Mouse (Mus musculus) forebrain, embryonic 11.5 days (tissue): ENCODE data around the gene Cdc42ep4. TPM values are rescaled to one million over a fixed set of nuclear protein-coding genes. Genes with fewer than 3 reads are reported as not detected.

Experiments
- ATAC-seq: fragments of 200-750 bp; cut with Nextera tagmentation; replicated peaks from 2 replicates; pipeline ENCODE4 v1.8.0; 2017; ENCODE audit warnings: moderate TSS enrichment; ENCODE audit not compliant: low FRiP score
- DNase-seq: peaks from one replicate; pipeline ENCODE4 v3.0.0-alpha.2; 2017; ENCODE audit warnings: low spot score
- H3K27ac ChIP-seq: fragments of 300-500 bp; sonication (generic); 2 replicates; pipeline ENCODE4 v1.5.1; 2014; ENCODE audit warnings: low read depth, low read length
- H3K27me3 ChIP-seq: fragments of 300-500 bp; sonication (generic); 2 replicates; pipeline ENCODE4 v1.6.1; 2014; ENCODE audit warnings: mild to moderate bottlenecking, low read length, mixed read lengths; ENCODE audit not compliant: control insufficient read depth, insufficient read depth
- H3K36me3 ChIP-seq: fragments of 300-500 bp; sonication (generic); 2 replicates; pipeline ENCODE4 v1.6.1; 2014; ENCODE audit warnings: mild to moderate bottlenecking, low read length, moderate library complexity, mixed read lengths; ENCODE audit not compliant: control insufficient read depth, insufficient read depth
- H3K4me1 ChIP-seq: fragments of 300-500 bp; sonication (generic); replicated peaks from 2 replicates; pipeline ENCODE4 v1.6.1; 2014; ENCODE audit warnings: low read length, mixed read lengths; ENCODE audit not compliant: control insufficient read depth, insufficient read depth
- H3K4me2 ChIP-seq: fragments of 300-500 bp; sonication (generic); 2 replicates; pipeline ENCODE4 v1.6.1; 2014; ENCODE audit warnings: low read depth, mild to moderate bottlenecking, low read length, moderate library complexity, mixed read lengths; ENCODE audit not compliant: severe bottlenecking
- H3K4me3 ChIP-seq: fragments of 300-500 bp; sonication (generic); 2 replicates; pipeline ENCODE4 v1.5.1; 2014; ENCODE audit warnings: low read depth, low read length
- H3K9ac ChIP-seq: fragments of 300-500 bp; sonication (generic); 2 replicates; pipeline ENCODE4 v1.6.1; 2014; ENCODE audit warnings: low read length
- H3K9me3 ChIP-seq: fragments of 300-500 bp; sonication (generic); 2 replicates; pipeline ENCODE4 v1.6.1; 2016; ENCODE audit warnings: low read length, mixed read lengths; ENCODE audit not compliant: control insufficient read depth
- WGBS: fragments of 180-500 bp; shearing (Covaris S2); extraction: QIAGEN DNeasy Blood & Tissue Kit; methylation state at CpG from one replicate; pipeline ENCODE4 v1.1.7; 2014; 5-methylcytosine and 5-hydroxymethylcytosine counted together
- polyA plus RNA-seq: library from polyadenylated mRNA; unstranded; fragments of >200 nt; fragmentation: Nextera tagmentation; extraction: Ambion mirVana; gene quantifications from 2 replicates; pipeline ENCODE4 v1.2.1, GENCODE M21; 2014

Gene Cdc42ep4
- polyA plus RNA-seq, 1 experiment from 2014 or later, result 78.5 TPM

GRCm38 (mm10) chr11:113698013-113698545 is 53.6 kb downstream of the Cdc42ep4 start:
- Histone ChIP-seq H3K4me1 (no peaks in the 10 kb centered on the region), H3K27me3 (no peaks in the 10 kb centered on the region), H3K9me3 (no peaks in the 10 kb centered on the region), H3K4me2 (no peak overlapping the region), H3K36me3 (peaks cover 8% of the 10 kb centered on the region), H3K4me3 (no peak overlapping the region), H3K27ac (no peak overlapping the region), H3K9ac (no peak overlapping the region)
- no peak for ATAC-seq
- 78% methylated on average over 12 of the region's 12 CpGs for WGBS
- no peak for DNase-seq

- no peaks in the 10 kb centered on the region for H3K4me1 ChIP-seq
- no peaks in the 10 kb centered on the region for H3K27me3 ChIP-seq
- H3K9ac ChIP-seq, result no peak overlapping the region
- WGBS, result 26% methylated on average over 5 of the region's 5 CpGs
- H3K36me3 ChIP-seq, result peaks cover 8% of the 10 kb centered on the region
- H3K27ac ChIP-seq, result no peak overlapping the region
- ATAC-seq (no peak), DNase-seq (no peak)
- H3K4me2 ChIP-seq, result no peak overlapping the region
- H3K9me3 ChIP-seq, result no peaks in the 10 kb centered on the region
- H3K4me3 ChIP-seq, result no peak overlapping the region
These were observed 54.1 kb downstream of the Cdc42ep4 start for GRCm38 (mm10) chr11:113697571-113697970.

- Histone ChIP-seq H3K9me3 (no peaks in the 10 kb centered on the region), H3K27me3 (no peaks in the 10 kb centered on the region), H3K4me1 (no peaks in the 10 kb centered on the region; the same call in 1 of the 2 replicates), H3K4me2 (no peak overlapping the region), H3K36me3 (peaks cover 15% of the 10 kb centered on the region), H3K4me3 (no peak overlapping the region), H3K9ac (no peak overlapping the region), H3K27ac (no peak overlapping the region)
- DNase-seq (no peak), ATAC-seq (no peak)
- 75% methylated on average over 3 of the region's 3 CpGs for WGBS
These were observed 59.8 kb downstream of the Cdc42ep4 start for GRCm38 (mm10) chr11:113691851-113692250.

- DNase-seq, result no peak
- no peaks in the 10 kb centered on the region; the same call in 1 of the 2 replicates for H3K4me1 ChIP-seq
- no peak for ATAC-seq
- H3K9me3 ChIP-seq, result no peaks in the 10 kb centered on the region
- no peak overlapping the region for H3K27ac ChIP-seq
- 83% methylated on average over 5 of the region's 5 CpGs for whole genome bisulfite sequencing
- H3K27me3 ChIP-seq, result no peaks in the 10 kb centered on the region
- H3K36me3 ChIP-seq, result peaks cover 15% of the 10 kb centered on the region
- H3K4me2 ChIP-seq, result no peak overlapping the region
- H3K4me3 ChIP-seq, result no peak overlapping the region
- H3K9ac ChIP-seq, result no peak overlapping the region
These were observed 60.4 kb downstream of the Cdc42ep4 start for GRCm38 (mm10) chr11:113691318-113691717.

- DNase-seq, result no peak
- H3K9me3 ChIP-seq, result no peaks in the 10 kb centered on the region
- no peak overlapping the region for H3K27ac ChIP-seq
- peaks cover 15% of the 10 kb centered on the region for H3K36me3 ChIP-seq
- ATAC-seq, result no peak
- no peak overlapping the region for H3K9ac ChIP-seq
- H3K27me3 ChIP-seq, result no peaks in the 10 kb centered on the region
- H3K4me2 ChIP-seq, result no peak overlapping the region
- no peak overlapping the region for H3K4me3 ChIP-seq
- H3K4me1 ChIP-seq, result no peaks in the 10 kb centered on the region; the same call in 1 of the 2 replicates
- 90% methylated on average over 12 of the region's 12 CpGs for WGBS
These were observed 61.2 kb downstream of the Cdc42ep4 start for GRCm38 (mm10) chr11:113690506-113690905.

- H3K36me3 ChIP-seq, result peaks cover 7% of the 10 kb centered on the region; the same call in 1 of the 2 replicates
- DNase-seq (no peak), ATAC-seq (peak; percentile 13; the same call in 1 of the 2 replicates)
- 42% methylated on average over 2 of the region's 2 CpGs for WGBS
- H3K9ac ChIP-seq, result no peak overlapping the region
- peaks cover 11% of the 10 kb centered on the region for H3K4me1 ChIP-seq
- H3K4me2 ChIP-seq, result peak overlapping the region; percentile 0; the same call in 1 of the 2 replicates
- H3K9me3 ChIP-seq, result no peaks in the 10 kb centered on the region
- H3K27me3 ChIP-seq, result no peaks in the 10 kb centered on the region
- no peak overlapping the region for H3K4me3 ChIP-seq
- peak overlapping the region; percentile 19; the same call in 1 of the 2 replicates for H3K27ac ChIP-seq
These were observed 64.7 kb downstream of the Cdc42ep4 start for GRCm38 (mm10) chr11:113687031-113687430.

GRCm38 (mm10) chr11:113684707-113685426 is 66.8 kb downstream of the Cdc42ep4 start:
- WGBS, result 44% methylated on average over 25 of the region's 25 CpGs
- Histone ChIP-seq H3K27me3 (no peaks in the 10 kb centered on the region), H3K4me3 (peak overlapping the region; percentile 74), H3K4me1 (peaks cover 11% of the 10 kb centered on the region), H3K4me2 (peak overlapping the region; percentile 79), H3K9me3 (no peaks in the 10 kb centered on the region), H3K36me3 (peaks cover 3% of the 10 kb centered on the region; the same call in 1 of the 2 replicates), H3K27ac (peak overlapping the region; percentile 93; the same call in 1 of the 2 replicates), H3K9ac (peak overlapping the region; percentile 84)
- no peak for ATAC-seq
- no peak for DNase-seq

- WGBS, result under 1% methylated on average over 73 of the region's 73 CpGs
- Histone ChIP-seq H3K4me2 (peak within 1 kb of the TSS; percentile 79), H3K27ac (peak within 1 kb of the TSS; percentile 93), H3K27me3 (no peaks in the 10 kb centered on the region), H3K9ac (peak within 1 kb of the TSS; percentile 84), H3K4me1 (peaks cover 11% of the 10 kb centered on the region), H3K9me3 (no peaks in the 10 kb centered on the region), H3K4me3 (peak within 1 kb of the TSS; percentile 74), H3K36me3 (peaks cover 2% of the 10 kb centered on the region; the same call in 1 of the 2 replicates)
- ATAC-seq (peak; percentile 94), DNase-seq (peak; percentile 97)
These were observed 67.5 kb downstream of the Cdc42ep4 start, which contains the start of the genes Fam104a and D11Wsu47e for GRCm38 (mm10) chr11:113683957-113684706. Gene Fam104a (minus strand): TSS chr11:113684155. Gene D11Wsu47e (plus strand): TSS chr11:113684412.
